Mouse (Mus musculus) kidney, postnatal 0 days (tissue): Measurements from ENCODE around the gene Grm6. TPM values are rescaled to one million over a fixed set of nuclear protein-coding genes. Genes with fewer than 3 reads are reported as not detected.

ENCODE experiments used
- ATAC-seq: fragments of 200-750 bp; cut with Nextera tagmentation; replicated peaks from 2 replicates; pipeline ENCODE4 v1.8.0; 2017; ENCODE audit warnings: low read depth, moderate number of reproducible peaks, moderate TSS enrichment, moderate library complexity; ENCODE audit not compliant: low FRiP score
- DNase-seq: peaks from one replicate; pipeline ENCODE4 v3.0.0-alpha.2; 2016; ENCODE audit warnings: low spot score
- H3K27ac ChIP-seq: fragments of 300-500 bp; sonication (generic); 2 replicates; pipeline ENCODE4 v1.5.1; 2014; ENCODE audit warnings: mild to moderate bottlenecking
- H3K27me3 ChIP-seq: fragments of 300-500 bp; sonication (generic); 2 replicates; pipeline ENCODE4 v1.6.1; 2014; ENCODE audit warnings: low read length, mixed read lengths; ENCODE audit not compliant: insufficient read depth
- H3K36me3 ChIP-seq: fragments of 300-500 bp; sonication (generic); 2 replicates; pipeline ENCODE4 v1.6.1; 2014; ENCODE audit warnings: low read length, mixed read lengths; ENCODE audit not compliant: insufficient read depth
- H3K4me1 ChIP-seq: fragments of 300-500 bp; sonication (generic); replicated peaks from 2 replicates; pipeline ENCODE4 v1.6.1; 2014; ENCODE audit warnings: antibody characterized with exemption, low read length, mixed read lengths; ENCODE audit not compliant: insufficient read depth
- H3K4me2 ChIP-seq: fragments of 300-500 bp; sonication (generic); 2 replicates; pipeline ENCODE4 v1.6.1; 2014; ENCODE audit warnings: mild to moderate bottlenecking, low read length, moderate library complexity, mixed read lengths
- H3K4me3 ChIP-seq: fragments of 300-500 bp; sonication (generic); replicated peaks from 2 replicates; pipeline ENCODE4 v1.5.1; 2014; ENCODE audit warnings: low read depth, low read length
- H3K9ac ChIP-seq: fragments of 300-500 bp; sonication (generic); 2 replicates; pipeline ENCODE4 v1.6.1; 2014; ENCODE audit warnings: low read depth, low read length
- H3K9me3 ChIP-seq: fragments of 300-500 bp; sonication (generic); replicated peaks from 2 replicates; pipeline ENCODE4 v1.6.1; 2016; ENCODE audit warnings: low read length, inconsistent platforms, mixed read lengths
- CTCF ChIP-seq: IDR thresholded peaks from 2 replicates; pipeline ENCODE4 v1.5.1; 2016; ENCODE audit warnings: antibody characterized with exemption, low read depth, mild to moderate bottlenecking, moderate library complexity
- WGBS: fragments of 180-500 bp; shearing (Covaris S2); extraction: QIAGEN DNeasy Blood & Tissue Kit; methylation state at CpG from one replicate; pipeline ENCODE4 v1.1.7; 2014; 5-methylcytosine and 5-hydroxymethylcytosine counted together
- polyA plus RNA-seq: library from polyadenylated mRNA; unstranded; fragments of >200 nt; fragmentation: Nextera tagmentation; extraction: Ambion mirVana; gene quantifications from 2 replicates; pipeline ENCODE4 v1.2.1, GENCODE M21; 2015

The Grm6 gene
- polyA plus RNA-seq, 1 experiment from 2014 or later = not detected

DNA sequence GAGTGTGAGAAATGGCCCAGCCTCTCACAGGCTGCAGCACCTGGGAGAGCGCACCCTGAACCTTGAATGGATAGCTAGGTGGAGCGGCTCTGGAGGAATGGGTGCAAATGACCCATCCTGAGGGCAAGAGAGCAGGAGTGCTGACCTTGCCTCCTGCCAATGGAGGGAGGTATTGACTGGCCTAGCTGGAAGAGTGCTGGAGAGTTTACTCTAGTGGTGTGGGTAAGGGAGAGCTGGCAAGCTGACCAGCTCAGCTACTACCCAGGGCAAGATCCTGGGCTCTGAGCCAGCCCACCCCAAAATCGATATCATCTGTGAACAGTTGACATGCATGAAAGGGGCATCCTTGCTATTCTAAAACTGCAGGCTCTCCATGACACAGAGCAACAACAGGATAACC lies 4.5 kb upstream of the Grm6 start:
- no peaks in the 10 kb centered on the region for H3K36me3 ChIP-seq
- H3K27ac ChIP-seq = no peak overlapping the region
- DNase-seq (no peak), ATAC-seq (no peak)
- H3K4me3 ChIP-seq = no peak overlapping the region
- WGBS = 93% methylated on average over 3 of the region's 3 CpGs
- H3K4me2 ChIP-seq = no peak overlapping the region
- peaks cover 14% of the 10 kb centered on the region for H3K27me3 ChIP-seq
- no peak overlapping the region for H3K9ac ChIP-seq
- no peak for TF ChIP-seq CTCF
- H3K9me3 ChIP-seq = no peaks in the 10 kb centered on the region
- peaks cover 8% of the 10 kb centered on the region for H3K4me1 ChIP-seq

DNA sequence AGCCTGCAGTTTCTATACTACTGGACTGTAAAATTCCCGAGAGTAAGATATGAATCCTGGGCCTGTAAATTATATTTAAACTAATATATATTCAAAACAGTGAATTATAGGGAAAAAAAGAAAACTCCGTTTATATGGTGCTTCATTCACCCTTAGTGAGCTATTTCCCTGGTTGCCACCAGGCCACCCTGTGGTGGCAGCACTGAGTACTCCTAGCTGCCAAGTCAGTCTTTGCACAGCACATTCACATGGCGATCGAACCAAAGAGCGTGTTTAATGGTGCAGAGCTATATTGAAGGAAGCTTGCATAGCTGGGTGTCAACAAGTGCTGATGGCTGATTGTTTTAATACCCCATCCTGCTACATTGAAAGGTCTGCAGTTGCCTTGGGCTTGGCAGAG lies 3.4 kb upstream of the Grm6 start:
- peaks cover 25% of the 10 kb centered on the region for H3K27me3 ChIP-seq
- TF ChIP-seq CTCF = peak; percentile 63
- H3K4me2 ChIP-seq = no peak overlapping the region
- WGBS = 68% methylated on average over 5 of the region's 5 CpGs
- no peak overlapping the region for H3K4me3 ChIP-seq
- peaks cover 16% of the 10 kb centered on the region; the same call in 1 of the 2 replicates for H3K4me1 ChIP-seq
- DNase-seq (peak; percentile 4), ATAC-seq (no peak)
- H3K9me3 ChIP-seq = no peaks in the 10 kb centered on the region
- H3K36me3 ChIP-seq = no peaks in the 10 kb centered on the region
- no peak overlapping the region for H3K9ac ChIP-seq
- H3K27ac ChIP-seq = no peak overlapping the region

DNA sequence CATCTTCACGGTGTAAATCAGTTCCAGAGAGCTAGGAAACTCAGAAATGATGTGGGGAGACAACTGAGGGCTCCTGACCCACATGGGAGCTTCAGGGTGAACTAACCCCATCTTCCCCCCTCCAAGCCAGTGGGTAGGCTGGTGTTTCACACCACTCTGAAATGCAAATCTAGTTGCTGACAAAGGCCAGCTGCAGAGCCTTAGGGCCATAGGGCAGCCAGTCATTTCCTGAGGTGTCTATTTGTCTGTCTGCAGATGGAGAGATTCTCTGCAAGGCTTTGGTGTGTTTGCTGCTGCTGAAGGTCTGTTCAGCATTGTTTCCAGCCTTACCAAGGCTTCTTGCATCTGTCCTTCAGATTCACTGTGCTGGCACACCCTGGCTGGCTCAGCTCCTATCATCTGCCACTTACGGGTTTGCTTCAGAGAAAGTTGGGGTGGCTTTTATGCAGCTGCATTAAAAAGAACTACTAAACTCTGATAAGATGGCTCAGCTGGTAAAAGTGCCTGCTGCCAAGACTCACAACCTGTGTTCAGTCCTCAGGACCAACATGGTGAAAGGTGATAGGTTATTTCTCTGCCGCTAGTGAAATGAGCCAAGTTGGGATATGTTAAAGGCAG lies 1.9 kb upstream of the Grm6 start:
- ATAC-seq = no peak
- Histone ChIP-seq H3K27ac (no peak overlapping the region), H3K4me2 (no peak overlapping the region), H3K27me3 (peaks cover 35% of the 10 kb centered on the region), H3K9me3 (no peaks in the 10 kb centered on the region), H3K9ac (no peak overlapping the region), H3K36me3 (no peaks in the 10 kb centered on the region), H3K4me1 (peaks cover 16% of the 10 kb centered on the region; the same call in 1 of the 2 replicates), H3K4me3 (no peak overlapping the region)
- 35% methylated on average over 3 of the region's 3 CpGs for WGBS
- no peak for TF ChIP-seq CTCF
- DNase-seq = no peak

DNA sequence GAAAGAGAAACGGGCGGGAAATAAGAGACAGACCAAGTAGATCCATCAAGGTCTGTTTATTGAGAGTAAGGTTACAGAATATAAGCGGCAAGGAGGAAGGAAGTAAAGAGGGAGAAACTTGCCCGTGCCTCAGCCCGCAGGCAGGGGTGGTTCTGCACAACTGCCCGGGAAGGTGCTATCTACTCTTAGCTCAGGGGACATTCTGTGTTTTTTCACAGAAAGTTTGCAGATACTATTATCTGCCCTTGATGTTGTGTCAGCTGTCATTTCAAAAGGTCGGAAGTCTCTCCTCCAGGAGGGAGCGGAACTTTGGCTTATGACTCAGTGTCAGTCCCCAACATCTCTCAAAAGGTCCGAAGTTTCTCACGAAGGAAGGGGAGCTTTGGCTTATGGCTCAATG lies 1.2 kb upstream of the Grm6 start:
- peaks cover 35% of the 10 kb centered on the region for H3K27me3 ChIP-seq
- H3K4me2 ChIP-seq = no peak overlapping the region
- H3K27ac ChIP-seq = no peak overlapping the region
- H3K9me3 ChIP-seq = no peaks in the 10 kb centered on the region
- no peaks in the 10 kb centered on the region for H3K36me3 ChIP-seq
- no peak overlapping the region for H3K4me3 ChIP-seq
- no peak for ATAC-seq
- no peak for DNase-seq
- 0% methylated on average over 10 of the region's 10 CpGs for WGBS
- TF ChIP-seq CTCF = no peak
- no peak overlapping the region for H3K9ac ChIP-seq
- H3K4me1 ChIP-seq = peaks cover 16% of the 10 kb centered on the region; the same call in 1 of the 2 replicates

DNA sequence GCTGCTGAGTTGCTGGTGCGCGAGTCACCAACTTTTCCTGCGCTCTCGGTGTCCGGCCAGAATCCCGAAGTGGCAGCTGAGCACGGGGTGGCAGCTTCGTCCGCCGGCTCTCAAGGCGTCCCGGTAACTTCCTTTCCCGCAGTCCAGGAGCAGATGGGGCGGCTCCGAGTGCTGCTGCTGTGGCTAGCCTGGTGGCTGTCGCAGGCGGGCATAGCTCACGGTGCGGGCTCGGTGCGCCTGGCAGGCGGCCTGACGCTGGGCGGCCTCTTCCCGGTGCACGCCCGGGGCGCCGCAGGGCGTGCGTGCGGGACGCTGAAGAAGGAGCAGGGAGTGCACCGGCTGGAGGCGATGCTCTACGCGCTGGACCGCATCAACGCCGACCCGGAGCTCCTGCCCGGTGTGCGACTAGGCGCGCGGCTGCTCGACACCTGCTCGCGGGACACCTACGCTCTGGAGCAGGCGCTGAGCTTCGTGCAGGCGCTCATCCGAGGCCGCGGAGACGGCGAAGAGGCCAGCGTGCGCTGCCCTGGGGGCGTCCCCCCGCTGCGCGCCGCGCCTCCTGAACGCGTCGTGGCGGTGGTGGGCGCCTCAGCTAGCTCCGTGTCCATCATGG lies 610 bp downstream of the Grm6 start:
- H3K4me1 ChIP-seq = peaks cover 16% of the 10 kb centered on the region; the same call in 1 of the 2 replicates
- 0 out of 2 replicates have a peak overlapping the region, but pooled peaks have one; percentile 31 for H3K9ac ChIP-seq
- under 1% methylated on average over 66 of the region's 72 CpGs for WGBS
- no peak for TF ChIP-seq CTCF
- peak overlapping the region; percentile 40 for H3K4me3 ChIP-seq
- H3K4me2 ChIP-seq = peak overlapping the region; percentile 71
- no peak overlapping the region for H3K27ac ChIP-seq
- ATAC-seq (peak; percentile 66), DNase-seq (peak; percentile 6)
- H3K27me3 ChIP-seq = peaks cover 35% of the 10 kb centered on the region
- no peaks in the 10 kb centered on the region for H3K36me3 ChIP-seq
- no peaks in the 10 kb centered on the region for H3K9me3 ChIP-seq

DNA sequence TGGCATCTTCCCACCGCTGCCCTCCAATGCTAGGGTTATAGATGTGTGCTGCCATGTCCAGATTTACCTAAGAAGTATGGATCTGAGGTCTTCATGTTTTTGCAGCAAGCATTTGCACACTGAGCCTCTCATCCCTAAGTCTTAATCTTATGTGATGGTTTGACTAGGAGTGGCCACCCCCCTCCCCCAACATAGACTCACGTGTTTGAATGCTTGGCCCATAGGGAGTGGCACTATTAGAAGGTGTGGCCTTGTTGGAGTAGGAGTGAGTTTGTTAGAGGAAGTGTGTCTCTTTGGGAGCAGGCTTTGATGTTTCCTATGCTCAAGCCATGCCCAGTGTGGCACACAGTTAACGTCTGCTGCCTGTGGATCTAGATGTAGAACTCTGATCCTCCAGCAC lies 28.2 kb downstream of the Grm6 start:
- H3K27me3 ChIP-seq = no peaks in the 10 kb centered on the region
- no peak overlapping the region for H3K9ac ChIP-seq
- H3K4me3 ChIP-seq = no peak overlapping the region
- no peaks in the 10 kb centered on the region for H3K4me1 ChIP-seq
- no peak for TF ChIP-seq CTCF
- 89% methylated on average over 3 of the region's 3 CpGs for WGBS
- H3K9me3 ChIP-seq = peaks cover 1% of the 10 kb centered on the region; the same call in 1 of the 2 replicates
- DNase-seq (no peak), ATAC-seq (no peak)
- no peak overlapping the region for H3K4me2 ChIP-seq
- H3K36me3 ChIP-seq = peaks cover 23% of the 10 kb centered on the region
- H3K27ac ChIP-seq = no peak overlapping the region
